Mouse (Mus musculus): Measurements from ENCODE around the gene Gm17622. TPM values are rescaled to one million over a fixed set of nuclear protein-coding genes. Genes with fewer than 3 reads are reported as not detected.

The Gm17622 gene
- polyA plus RNA-seq, 1 experiment, result not detected

- no peak overlapping the region for H3K27ac ChIP-seq (ENCODE audit: insufficient read depth, low read length)
- no peak for TF ChIP-seq POLR2A (IDR thresholded peaks at IDR 0.05; ENCODE audit: extremely low read depth, insufficient read depth, low read length)
- TF ChIP-seq CTCF (IDR thresholded peaks at IDR 0.05; ENCODE audit: extremely low read depth, insufficient read depth, low read length), result no peak
Observed at GRCm38 (mm10) chr13:96505661-96506060, 15.1 kb downstream of the Gm17622 start.

GRCm38 (mm10) chr13:96506313-96506712, 15.8 kb downstream of the Gm17622 start:
- Histone ChIP-seq H3K4me3 (ENCODE audit: insufficient read depth, low read length) (no peak overlapping the region), H3K4me1 (ENCODE audit: control insufficient read depth, insufficient read depth, low read length) (no peaks in the 10 kb centered on the region), H3K27ac (ENCODE audit: insufficient read depth, low read length) (no peak overlapping the region)
- TF ChIP-seq POLR2A (IDR thresholded peaks at IDR 0.05; ENCODE audit: extremely low read depth, insufficient read depth, low read length), result no peak

More at GRCm38 (mm10) chr13:96505661-96506060, 15.1 kb downstream of the Gm17622 start:
- H3K4me1 ChIP-seq (ENCODE audit: control insufficient read depth, insufficient read depth, low read length), result no peaks in the 10 kb centered on the region
- no peak overlapping the region for H3K4me3 ChIP-seq (ENCODE audit: insufficient read depth, low read length)

- no peak overlapping the region for H3K4me3 ChIP-seq (ENCODE audit: insufficient read depth, low read length)
- TF ChIP-seq POLR2A (IDR thresholded peaks at IDR 0.05; ENCODE audit: extremely low read depth, insufficient read depth, low read length), result no peak
- no peak for TF ChIP-seq CTCF (IDR thresholded peaks at IDR 0.05; ENCODE audit: extremely low read depth, insufficient read depth, low read length)
- no peaks in the 10 kb centered on the region for H3K4me1 ChIP-seq (ENCODE audit: control insufficient read depth, insufficient read depth, low read length)
- H3K27ac ChIP-seq (ENCODE audit: insufficient read depth, low read length), result no peak overlapping the region
Observed at GRCm38 (mm10) chr13:96507541-96507940, 17.0 kb downstream of the Gm17622 start.

- TF ChIP-seq CTCF (IDR thresholded peaks at IDR 0.05; ENCODE audit: extremely low read depth, insufficient read depth, low read length) (no peak), POLR2A (IDR thresholded peaks at IDR 0.05; ENCODE audit: extremely low read depth, insufficient read depth, low read length) (no peak)
- peaks cover 2% of the 10 kb centered on the region for H3K4me1 ChIP-seq (ENCODE audit: control insufficient read depth, insufficient read depth, low read length)
- H3K4me3 ChIP-seq (ENCODE audit: insufficient read depth, low read length), result no peak overlapping the region
- no peak overlapping the region for H3K27ac ChIP-seq (ENCODE audit: insufficient read depth, low read length)
Observed at GRCm38 (mm10) chr13:96510635-96511034, 20.1 kb downstream of the Gm17622 start.

GRCm38 (mm10) chr13:96511262-96511661, 20.7 kb downstream of the Gm17622 start:
- peaks cover 2% of the 10 kb centered on the region for H3K4me1 ChIP-seq (ENCODE audit: control insufficient read depth, insufficient read depth, low read length)
- no peak for TF ChIP-seq POLR2A (IDR thresholded peaks at IDR 0.05; ENCODE audit: extremely low read depth, insufficient read depth, low read length)
- TF ChIP-seq CTCF (IDR thresholded peaks at IDR 0.05; ENCODE audit: extremely low read depth, insufficient read depth, low read length), result no peak
- no peak overlapping the region for H3K4me3 ChIP-seq (ENCODE audit: insufficient read depth, low read length)
- H3K27ac ChIP-seq (ENCODE audit: insufficient read depth, low read length), result 0 out of 2 replicates have a peak overlapping the region, but pooled peaks have one; percentile 12

GRCm38 (mm10) chr13:96511893-96512292, 21.4 kb downstream of the Gm17622 start:
- Histone ChIP-seq H3K4me3 (ENCODE audit: insufficient read depth, low read length) (no peak overlapping the region), H3K27ac (ENCODE audit: insufficient read depth, low read length) (0 out of 2 replicates have a peak overlapping the region, but pooled peaks have one; percentile 12), H3K4me1 (ENCODE audit: control insufficient read depth, insufficient read depth, low read length) (peaks cover 2% of the 10 kb centered on the region)
- no peak for TF ChIP-seq CTCF (IDR thresholded peaks at IDR 0.05; ENCODE audit: extremely low read depth, insufficient read depth, low read length)
- no peak for TF ChIP-seq POLR2A (IDR thresholded peaks at IDR 0.05; ENCODE audit: extremely low read depth, insufficient read depth, low read length)

GRCm38 (mm10) chr13:96514154-96514942, 23.8 kb downstream of the Gm17622 start:
- H3K4me1 ChIP-seq (ENCODE audit: control insufficient read depth, insufficient read depth, low read length), result peaks cover 2% of the 10 kb centered on the region
- no peak overlapping the region for H3K4me3 ChIP-seq (ENCODE audit: insufficient read depth, low read length)
- TF ChIP-seq POLR2A (IDR thresholded peaks at IDR 0.05; ENCODE audit: extremely low read depth, insufficient read depth, low read length), result no peak
- TF ChIP-seq CTCF (IDR thresholded peaks at IDR 0.05; ENCODE audit: extremely low read depth, insufficient read depth, low read length), result no peak
- peak overlapping the region; percentile 23; the same call in 1 of the 2 replicates for H3K27ac ChIP-seq (ENCODE audit: insufficient read depth, low read length)

GRCm38 (mm10) chr13:96516249-96516648, 25.7 kb downstream of the Gm17622 start:
- TF ChIP-seq CTCF (IDR thresholded peaks at IDR 0.05; ENCODE audit: extremely low read depth, insufficient read depth, low read length) (no peak), POLR2A (IDR thresholded peaks at IDR 0.05; ENCODE audit: extremely low read depth, insufficient read depth, low read length) (no peak)
- Histone ChIP-seq H3K4me3 (ENCODE audit: insufficient read depth, low read length) (no peak overlapping the region), H3K4me1 (ENCODE audit: control insufficient read depth, insufficient read depth, low read length) (peaks cover 2% of the 10 kb centered on the region), H3K27ac (ENCODE audit: insufficient read depth, low read length) (no peak overlapping the region)

- Histone ChIP-seq H3K4me3 (ENCODE audit: insufficient read depth, low read length) (no peak overlapping the region), H3K27ac (ENCODE audit: insufficient read depth, low read length) (no peak overlapping the region), H3K4me1 (ENCODE audit: control insufficient read depth, insufficient read depth, low read length) (peaks cover 2% of the 10 kb centered on the region)
- TF ChIP-seq POLR2A (IDR thresholded peaks at IDR 0.05; ENCODE audit: extremely low read depth, insufficient read depth, low read length) (no peak), CTCF (IDR thresholded peaks at IDR 0.05; ENCODE audit: extremely low read depth, insufficient read depth, low read length) (no peak)
Observed at GRCm38 (mm10) chr13:96517335-96517734, 26.8 kb downstream of the Gm17622 start.

- H3K27ac ChIP-seq (ENCODE audit: insufficient read depth, low read length), result no peak overlapping the region
- no peak overlapping the region for H3K4me3 ChIP-seq (ENCODE audit: insufficient read depth, low read length)
- H3K4me1 ChIP-seq (ENCODE audit: control insufficient read depth, insufficient read depth, low read length), result no peaks in the 10 kb centered on the region
- no peak for TF ChIP-seq CTCF (IDR thresholded peaks at IDR 0.05; ENCODE audit: extremely low read depth, insufficient read depth, low read length)
- TF ChIP-seq POLR2A (IDR thresholded peaks at IDR 0.05; ENCODE audit: extremely low read depth, insufficient read depth, low read length), result no peak
Observed at GRCm38 (mm10) chr13:96521294-96521693, 30.8 kb downstream of the Gm17622 start.
